Mouse (Mus musculus): ENCODE measurements around the gene Zfand2b.

- TF ChIP-seq CTCF (IDR thresholded peaks at IDR 0.05; ENCODE audit: borderline replicate concordance, insufficient read depth, low read length) (no peak), POLR2A (IDR thresholded peaks at IDR 0.05; ENCODE audit: low read depth, low read length) (no peak)
Measured at GRCm38 (mm10) chr1:75159540-75160255, 8.7 kb upstream of the Zfand2b start.
